Comparison of ENCODE assay signal across 13 mouse cellular contexts in the genomic region with DNA sequence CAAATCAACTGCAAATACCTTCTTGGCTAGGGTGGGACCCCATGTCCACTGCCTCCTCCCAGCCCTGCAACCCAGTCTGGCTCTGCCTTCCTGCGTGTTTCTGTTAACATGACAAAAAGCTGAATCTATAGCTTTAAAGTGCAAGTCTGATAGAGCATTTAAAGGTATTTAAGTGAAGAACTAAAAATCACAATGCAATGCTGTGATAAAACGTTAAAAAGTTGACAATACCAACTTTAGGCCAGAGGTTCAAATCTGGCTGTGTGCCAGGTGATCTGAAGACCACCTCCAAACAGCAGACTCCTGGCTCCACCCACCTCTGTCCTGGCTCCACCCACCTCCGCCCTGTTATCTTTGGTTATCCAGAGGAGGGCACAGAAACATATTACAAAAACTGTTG.
"Had no signal": no experiment of that assay in that cellular context is flagged by ENCODE, and none has a peak within 500 bp of the region (broad histone marks: within the 10 kb centered on the region; RNA-seq: fewer than 3 reads in every experiment).

No protein-coding gene starts in this region.

- H3K27ac ChIP-seq: kidney, embryonic 15.5 days; limb, embryonic 12.5 days; macrophage; midbrain, embryonic 15.5 days; neural tube, embryonic 12.5 days had no signal

- H3K9me3 ChIP-seq: kidney, embryonic 15.5 days; limb, embryonic 12.5 days; midbrain, embryonic 15.5 days; neural tube, embryonic 12.5 days had no signal

- H3K4me1 ChIP-seq: kidney, embryonic 15.5 days; megakaryocyte, embryonic 14.5 days; midbrain, embryonic 15.5 days; neural tube, embryonic 12.5 days had no signal

- H3K36me3 ChIP-seq: kidney, embryonic 15.5 days; limb, embryonic 12.5 days; midbrain, embryonic 15.5 days; neural tube, embryonic 12.5 days had no signal

- DNase-seq: kidney, adult 2 months; kidney, postnatal 14 days; layer of hippocampus, postnatal 36 days; lung, adult 2 months; right cerebral cortex, postnatal 4 days; spleen, adult 18-20 months; thymus, postnatal 36 days had no signal

- H3K9ac ChIP-seq: kidney, embryonic 15.5 days; limb, embryonic 12.5 days; midbrain, embryonic 15.5 days; neural tube, embryonic 12.5 days had no signal

- H3K27me3 ChIP-seq: kidney, embryonic 15.5 days; limb, embryonic 12.5 days; megakaryocyte, embryonic 14.5 days; midbrain, embryonic 15.5 days; neural tube, embryonic 12.5 days had no signal

- H3K4me3 ChIP-seq: kidney, embryonic 15.5 days; limb, embryonic 12.5 days; megakaryocyte, embryonic 14.5 days; midbrain, embryonic 15.5 days; neural tube, embryonic 12.5 days had no signal
